Mouse (Mus musculus): ENCODE measurements at regions not wholly inside any gene's neighbourhood (a gene's known extent, or its start where the extent isn't known, plus 50 kb on each side); places are given as distances from the start of the nearest gene placed in this dataset.

GRCm38 (mm10) chr19:28778386-28778785 lies 56.5 kb upstream of the Slc1a1 start:
- Histone ChIP-seq H3K4me2 (ENCODE audit: low read length) (no peak overlapping the region), H3K36me3 (ENCODE audit: control insufficient read depth, insufficient read depth, low read length) (no peaks in the 10 kb centered on the region), H3K27me3 (ENCODE audit: control insufficient read depth, insufficient read depth, low read length) (no peaks in the 10 kb centered on the region), H3K9me3 (ENCODE audit: control insufficient read depth, low read length) (0 out of 2 replicates have a peak, but pooled peaks cover 2% of the 10 kb centered on the region), H3K4me1 (ENCODE audit: control insufficient read depth in 2 of 2, insufficient read depth in 2 of 2, low read length in 2 of 2) (peaks cover 0 to 2% of the 10 kb centered on the region in 2 experiments; a peak in 2 of 4 replicates), H3K9ac (ENCODE audit: low read length) (no peak overlapping the region), H3K4me3 (ENCODE audit: control insufficient read depth in 1 of 2, insufficient read depth in 1 of 2, low read depth in 1 of 2, low read length in 2 of 2) (no peak overlapping the region), H3K27ac (replicated peaks in 1 of 2; ENCODE audit: control insufficient read depth in 1 of 2, insufficient read depth in 1 of 2, low read depth in 2 of 2, low read length in 2 of 2) (no peak overlapping the region)
- no peak for ATAC-seq (ENCODE audit: insufficient number of reproducible peaks, insufficient read depth, low FRiP score, low read depth)
- WGBS = 75% methylated on average over 4 of the region's 4 CpGs

- Histone ChIP-seq H3K9ac (ENCODE audit: low read length) (no peak overlapping the region), H3K9me3 (ENCODE audit: control insufficient read depth, low read length) (no peaks in the 10 kb centered on the region), H3K36me3 (ENCODE audit: control insufficient read depth, insufficient read depth, low read length) (no peaks in the 10 kb centered on the region), H3K4me3 (ENCODE audit: control insufficient read depth in 1 of 2, insufficient read depth in 1 of 2, low read depth in 1 of 2, low read length in 2 of 2) (no peak overlapping the region), H3K4me2 (ENCODE audit: low read length) (no peak overlapping the region), H3K27ac (replicated peaks in 1 of 2; ENCODE audit: control insufficient read depth in 1 of 2, insufficient read depth in 1 of 2, low read depth in 2 of 2, low read length in 2 of 2) (no peak overlapping the region), H3K4me1 (ENCODE audit: control insufficient read depth in 2 of 2, insufficient read depth in 2 of 2, low read length in 2 of 2) (peaks cover 0 to 2% of the 10 kb centered on the region in 2 experiments; a peak in 2 of 4 replicates), H3K27me3 (ENCODE audit: control insufficient read depth, insufficient read depth, low read length) (no peaks in the 10 kb centered on the region)
- no peak for ATAC-seq (ENCODE audit: insufficient number of reproducible peaks, insufficient read depth, low FRiP score, low read depth)
- 82% methylated on average over 2 of the region's 2 CpGs for WGBS
These were observed 52.9 kb upstream of the Slc1a1 start for GRCm38 (mm10) chr19:28781971-28782370.
